Mouse (Mus musculus) neural tube, embryonic 12.5 days (tissue): Measurements from ENCODE around the gene Dmd. TPM values are rescaled to one million over a fixed set of nuclear protein-coding genes. Genes with fewer than 3 reads are reported as not detected.
A peak's percentile ranks its signal among the peaks of the same experiment; 100 is the strongest.
"Not testable (repeated sequence)": the region's sequence is repeated elsewhere in the genome, so short reads cannot be mapped to it uniquely, and the experiment has no call there.

Experiments
- ATAC-seq: fragments of 200-750 bp; cut with Nextera tagmentation; 2 replicates; pipeline ENCODE4 v1.8.0; 2017; ENCODE audit warnings: low read depth, mild to moderate bottlenecking, moderate TSS enrichment, moderate library complexity; ENCODE audit not compliant: low FRiP score
- H3K27ac ChIP-seq: fragments of 300-500 bp; sonication (generic); 2 replicates; pipeline ENCODE4 v1.5.1; 2016
- H3K27me3 ChIP-seq: fragments of 300-500 bp; sonication (generic); replicated peaks from 2 replicates; pipeline ENCODE4 v1.6.1; 2016; ENCODE audit warnings: mild to moderate bottlenecking
- H3K36me3 ChIP-seq: fragments of 300-500 bp; sonication (generic); 2 replicates; pipeline ENCODE4 v1.6.1; 2016; ENCODE audit warnings: mild to moderate bottlenecking
- H3K4me1 ChIP-seq: fragments of 300-500 bp; sonication (generic); 2 replicates; pipeline ENCODE4 v1.6.1; 2016
- H3K4me2 ChIP-seq: fragments of 300-500 bp; sonication (generic); replicated peaks from 2 replicates; pipeline ENCODE4 v1.6.1; 2016; ENCODE audit warnings: mild to moderate bottlenecking
- H3K4me3 ChIP-seq: fragments of 300-500 bp; sonication (generic); 2 replicates; pipeline ENCODE4 v1.5.1; 2016
- H3K9ac ChIP-seq: fragments of 300-500 bp; sonication (generic); 2 replicates; pipeline ENCODE4 v1.6.1; 2016; ENCODE audit warnings: mild to moderate bottlenecking
- H3K9me3 ChIP-seq: fragments of 300-500 bp; sonication (generic); 2 replicates; pipeline ENCODE4 v1.6.1; 2016; ENCODE audit warnings: mild to moderate bottlenecking
- WGBS: fragments of 180-500 bp; shearing (Covaris S2); methylation state at CpG from one replicate; pipeline ENCODE4 v1.1.7; 2016; 5-methylcytosine and 5-hydroxymethylcytosine counted together
- polyA plus RNA-seq: library from polyadenylated mRNA; unstranded; fragments of >200 nt; fragmentation: Nextera tagmentation; extraction: Ambion mirVana; gene quantifications from 2 replicates; pipeline ENCODE4 v1.2.1, GENCODE M21; 2016

Dmd gene
- polyA plus RNA-seq, 1 experiment from 2014 or later: 21.3 TPM

GRCm38 (mm10) chrX:83787406-83787805 lies 838.7 kb downstream of the Dmd start:
- Histone ChIP-seq H3K4me2 (no peak overlapping the region), H3K9ac (no peak overlapping the region), H3K4me1 (no peaks in the 10 kb centered on the region), H3K9me3 (no peaks in the 10 kb centered on the region), H3K27me3 (no peaks in the 10 kb centered on the region), H3K36me3 (no peaks in the 10 kb centered on the region), H3K27ac (no peak overlapping the region), H3K4me3 (no peak overlapping the region)
- ATAC-seq: no peak

GRCm38 (mm10) chrX:83867469-83867868 lies 918.8 kb downstream of the Dmd start:
- H3K4me1 ChIP-seq, H3K27me3 ChIP-seq, H3K27ac ChIP-seq, ATAC-seq, H3K36me3 ChIP-seq, H3K4me2 ChIP-seq, H3K9me3 ChIP-seq, H3K9ac ChIP-seq, H3K4me3 ChIP-seq: not testable (repeated sequence)
- 53% methylated on average over 9 of the region's 9 CpGs for WGBS

- H3K9me3 ChIP-seq, H3K9ac ChIP-seq, ATAC-seq, H3K4me1 ChIP-seq, H3K36me3 ChIP-seq, H3K27ac ChIP-seq, H3K4me3 ChIP-seq, H3K27me3 ChIP-seq, H3K4me2 ChIP-seq: not testable (repeated sequence)
- 86% methylated on average over 11 of the region's 11 CpGs for whole genome bisulfite sequencing
Observed at GRCm38 (mm10) chrX:83875389-83875788, 926.7 kb downstream of the Dmd start.

GRCm38 (mm10) chrX:83975895-83976294 lies 1027.2 kb downstream of the Dmd start:
- WGBS: 61% methylated on average over 1 of the region's 1 CpGs
- ATAC-seq: no peak
- no peak overlapping the region for H3K4me3 ChIP-seq
- H3K4me2 ChIP-seq: no peak overlapping the region
- H3K27ac ChIP-seq: no peak overlapping the region
- H3K9me3 ChIP-seq: no peaks in the 10 kb centered on the region
- H3K36me3 ChIP-seq: no peaks in the 10 kb centered on the region
- H3K9ac ChIP-seq: no peak overlapping the region
- H3K27me3 ChIP-seq: no peaks in the 10 kb centered on the region
- H3K4me1 ChIP-seq: no peaks in the 10 kb centered on the region

- H3K9ac ChIP-seq: no peak overlapping the region
- no peaks in the 10 kb centered on the region for H3K9me3 ChIP-seq
- no peak for ATAC-seq
- no peaks in the 10 kb centered on the region for H3K4me1 ChIP-seq
- no peak overlapping the region for H3K27ac ChIP-seq
- H3K4me2 ChIP-seq: no peak overlapping the region
- no peaks in the 10 kb centered on the region for H3K36me3 ChIP-seq
- WGBS: 40% methylated on average over 7 of the region's 7 CpGs
- H3K27me3 ChIP-seq: no peaks in the 10 kb centered on the region
- no peak overlapping the region for H3K4me3 ChIP-seq
Observed at GRCm38 (mm10) chrX:84001294-84001693, 1052.6 kb downstream of the Dmd start.

- not testable (repeated sequence) for H3K4me3 ChIP-seq, H3K4me2 ChIP-seq
- 86% methylated on average over 3 of the region's 3 CpGs for WGBS
Observed at GRCm38 (mm10) chrX:84062431-84062830, 1113.8 kb downstream of the Dmd start.

GRCm38 (mm10) chrX:84165872-84166271 lies 1217.2 kb downstream of the Dmd start:
- 74% methylated on average over 2 of the region's 2 CpGs for WGBS
- Histone ChIP-seq H3K9me3 (no peaks in the 10 kb centered on the region), H3K36me3 (no peaks in the 10 kb centered on the region), H3K9ac (no peak overlapping the region), H3K4me3 (no peak overlapping the region), H3K4me1 (no peaks in the 10 kb centered on the region), H3K27ac (no peak overlapping the region), H3K27me3 (no peaks in the 10 kb centered on the region), H3K4me2 (no peak overlapping the region)
- no peak for ATAC-seq

More at GRCm38 (mm10) chrX:84062431-84062830, 1113.8 kb downstream of the Dmd start:
- H3K9ac ChIP-seq, ATAC-seq, H3K4me1 ChIP-seq, H3K27ac ChIP-seq, H3K27me3 ChIP-seq, H3K36me3 ChIP-seq, H3K9me3 ChIP-seq: not testable (repeated sequence)

- Histone ChIP-seq H3K4me3 (no peak overlapping the region), H3K9ac (no peak overlapping the region), H3K4me1 (no peaks in the 10 kb centered on the region), H3K27ac (no peak overlapping the region), H3K36me3 (no peaks in the 10 kb centered on the region), H3K27me3 (no peaks in the 10 kb centered on the region), H3K9me3 (no peaks in the 10 kb centered on the region), H3K4me2 (no peak overlapping the region)
- 67% methylated on average over 2 of the region's 2 CpGs for WGBS
- no peak for ATAC-seq
Observed at GRCm38 (mm10) chrX:84241297-84241859, 1292.7 kb downstream of the Dmd start.

- Histone ChIP-seq H3K4me2 (no peak overlapping the region), H3K9ac (no peak overlapping the region), H3K4me1 (no peaks in the 10 kb centered on the region), H3K27ac (no peak overlapping the region), H3K36me3 (no peaks in the 10 kb centered on the region), H3K4me3 (no peak overlapping the region), H3K27me3 (no peaks in the 10 kb centered on the region), H3K9me3 (no peaks in the 10 kb centered on the region)
- ATAC-seq: no peak
Observed at GRCm38 (mm10) chrX:84330593-84330992, 1381.9 kb downstream of the Dmd start.

GRCm38 (mm10) chrX:84332177-84332576 lies 1383.5 kb downstream of the Dmd start:
- no peaks in the 10 kb centered on the region for H3K9me3 ChIP-seq
- no peak overlapping the region for H3K4me2 ChIP-seq
- H3K4me1 ChIP-seq: no peaks in the 10 kb centered on the region
- no peak overlapping the region for H3K27ac ChIP-seq
- no peaks in the 10 kb centered on the region for H3K27me3 ChIP-seq
- WGBS: 90% methylated on average over 1 of the region's 1 CpGs
- H3K36me3 ChIP-seq: no peaks in the 10 kb centered on the region
- H3K4me3 ChIP-seq: no peak overlapping the region
- no peak for ATAC-seq
- no peak overlapping the region for H3K9ac ChIP-seq

- ATAC-seq: no peak
- no peaks in the 10 kb centered on the region for H3K9me3 ChIP-seq
- H3K27me3 ChIP-seq: no peaks in the 10 kb centered on the region
Observed at GRCm38 (mm10) chrX:84364981-84365380, 1416.3 kb downstream of the Dmd start.

GRCm38 (mm10) chrX:84435608-84436007 lies 1486.9 kb downstream of the Dmd start:
- Histone ChIP-seq H3K4me3 (no peak overlapping the region), H3K4me1 (no peaks in the 10 kb centered on the region), H3K27ac (no peak overlapping the region), H3K27me3 (no peaks in the 10 kb centered on the region), H3K4me2 (no peak overlapping the region), H3K9ac (no peak overlapping the region), H3K9me3 (no peaks in the 10 kb centered on the region), H3K36me3 (no peaks in the 10 kb centered on the region)
- no peak for ATAC-seq
- WGBS: 73% methylated on average over 4 of the region's 4 CpGs

More at GRCm38 (mm10) chrX:84364981-84365380, 1416.3 kb downstream of the Dmd start:
- no peaks in the 10 kb centered on the region for H3K36me3 ChIP-seq
- H3K27ac ChIP-seq: no peak overlapping the region
- H3K9ac ChIP-seq: no peak overlapping the region
- H3K4me1 ChIP-seq: no peaks in the 10 kb centered on the region
- H3K4me2 ChIP-seq: no peak overlapping the region
- H3K4me3 ChIP-seq: no peak overlapping the region

GRCm38 (mm10) chrX:84436556-84436955 lies 1487.9 kb downstream of the Dmd start:
- Histone ChIP-seq H3K27me3 (no peaks in the 10 kb centered on the region), H3K4me3 (no peak overlapping the region), H3K4me1 (no peaks in the 10 kb centered on the region), H3K9me3 (no peaks in the 10 kb centered on the region), H3K36me3 (no peaks in the 10 kb centered on the region), H3K27ac (no peak overlapping the region), H3K9ac (no peak overlapping the region), H3K4me2 (no peak overlapping the region)
- peak; percentile 44; the same call in 1 of the 2 replicates for ATAC-seq
- WGBS: 36% methylated on average over 4 of the region's 4 CpGs
